Mouse (Mus musculus): Measurements from ENCODE around the gene Ubl4b.

The Ubl4b gene

DNA sequence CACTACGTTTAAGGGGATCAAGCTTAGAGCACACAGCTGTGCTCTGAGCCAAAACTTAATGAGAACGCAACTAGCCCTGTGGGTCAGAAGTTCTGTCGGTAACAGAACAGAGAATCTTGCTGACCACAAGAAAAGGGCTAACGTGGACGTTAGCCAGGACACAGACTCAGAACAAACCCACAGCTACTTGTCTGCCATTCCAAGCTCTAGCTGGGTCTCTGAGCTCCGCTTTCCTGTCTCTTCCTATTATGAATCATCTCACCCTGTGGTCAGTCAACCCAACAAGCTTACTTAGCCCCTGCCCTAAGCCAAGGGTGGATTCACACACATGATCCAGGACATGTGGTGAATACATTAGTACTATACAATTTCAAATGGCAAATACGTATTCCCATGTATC, 12.9 kb upstream of the Ubl4b start:
- no peak for DNase-seq (ENCODE audit: low spot score)

DNA sequence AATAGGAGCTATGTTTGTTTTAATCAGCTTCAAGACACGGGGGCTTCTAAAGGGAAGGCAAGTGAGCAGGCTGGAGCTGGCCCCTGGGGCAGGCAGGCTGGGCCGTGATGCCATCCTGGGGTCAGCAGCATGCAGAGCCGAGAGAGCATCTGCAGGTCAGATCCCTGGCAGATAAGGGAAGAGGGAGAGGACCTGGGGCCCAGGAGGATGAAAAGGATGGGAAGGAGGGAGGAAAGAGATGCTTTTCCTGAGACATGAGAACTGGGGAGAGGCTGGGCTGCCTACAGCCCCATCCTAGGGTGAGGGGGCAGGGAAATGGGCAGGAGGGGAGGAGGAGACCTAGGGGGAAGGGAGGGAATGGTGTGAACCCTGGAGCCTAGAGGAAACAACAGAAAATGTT, 10.5 kb upstream of the Ubl4b start:
- DNase-seq (ENCODE audit: low spot score): no peak

DNA sequence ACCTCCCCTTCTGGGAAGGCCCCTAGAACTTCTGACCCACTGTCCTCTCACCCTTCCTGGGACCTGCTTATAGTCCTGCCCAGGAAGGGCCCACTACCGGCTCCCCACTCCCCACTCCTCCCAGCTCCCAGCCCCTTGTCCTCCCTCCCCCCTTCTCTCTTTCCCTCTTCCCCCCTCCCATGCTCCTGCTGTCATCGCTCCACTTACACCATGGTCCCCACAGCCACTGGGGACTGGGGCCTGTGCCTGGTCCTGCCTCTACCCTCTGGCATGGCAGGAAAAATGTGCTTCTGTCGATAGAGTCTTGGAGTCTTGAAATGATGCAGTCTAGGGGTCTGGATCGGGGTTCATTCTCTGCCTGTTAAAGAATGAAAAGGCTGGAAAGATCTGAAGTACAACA, 9.0 kb upstream of the Ubl4b start:
- no peak for DNase-seq (ENCODE audit: low spot score)

DNA sequence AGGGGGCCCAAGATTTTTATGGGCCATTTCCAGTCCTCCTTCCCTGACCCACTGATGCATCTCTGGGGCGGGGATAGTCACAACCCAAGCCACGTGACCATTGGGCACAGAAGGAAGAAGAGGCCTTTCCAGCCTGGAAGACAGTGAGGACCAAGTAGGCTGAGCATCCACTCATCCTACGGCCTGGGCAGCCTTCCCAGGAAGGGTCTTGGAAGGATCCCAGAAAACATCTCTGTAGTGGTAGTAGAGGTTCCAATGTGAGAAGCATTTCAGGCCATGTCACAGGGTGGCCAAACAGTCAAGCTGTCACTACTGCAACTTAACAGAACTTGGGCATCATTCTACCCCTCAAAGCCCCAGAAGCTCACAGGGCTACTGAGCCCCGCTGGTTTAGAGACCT, 7.7 kb upstream of the Ubl4b start:
- no peak for DNase-seq (ENCODE audit: low spot score)

DNA sequence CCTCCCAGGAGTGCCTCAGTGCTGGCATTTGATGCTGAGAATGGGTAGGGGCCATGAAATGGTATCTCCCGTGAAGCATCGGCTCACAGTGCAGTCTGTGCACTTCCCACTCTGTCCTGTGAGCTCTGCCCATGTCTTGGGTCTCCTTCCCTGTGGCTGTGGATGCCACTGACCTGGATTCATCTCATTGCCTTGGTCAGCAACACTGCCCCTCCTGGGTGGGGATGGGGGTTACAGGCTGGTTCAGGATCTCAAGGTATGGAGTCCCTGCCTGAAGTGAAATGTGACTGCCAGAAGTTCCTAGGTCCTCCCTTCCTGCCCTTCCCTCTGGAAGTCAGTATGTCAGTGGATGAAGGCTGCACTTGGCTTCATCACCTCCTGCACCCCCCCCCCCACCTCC, 7.2 kb upstream of the Ubl4b start:
- DNase-seq (ENCODE audit: low spot score): no peak

GRCm38 (mm10) chr3:107559183-107559582, 4.3 kb upstream of the Ubl4b start:
- peak; percentile 59 for DNase-seq (ENCODE audit: low spot score)

DNA sequence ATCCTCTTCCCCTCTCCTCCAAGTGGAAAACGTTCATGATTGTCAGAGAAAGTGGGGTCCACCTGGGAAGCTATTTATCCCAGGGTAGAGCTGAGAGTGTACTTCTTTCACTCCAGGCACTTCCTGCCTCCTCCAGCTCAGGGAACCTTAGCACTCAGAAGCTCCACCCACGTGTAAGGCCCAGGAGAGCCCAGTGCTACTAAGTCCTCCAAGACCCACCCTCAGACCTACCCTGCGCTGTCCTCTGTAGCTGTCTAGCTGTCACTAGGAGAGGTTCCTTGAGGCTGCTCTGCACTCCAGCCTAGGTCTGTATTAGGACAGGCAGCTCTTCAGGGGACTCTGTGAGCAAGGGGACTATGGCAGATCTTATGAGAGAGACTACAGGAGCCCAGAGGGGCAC, 3.9 kb upstream of the Ubl4b start:
- DNase-seq (ENCODE audit: low spot score): no peak

GRCm38 (mm10) chr3:107550409-107551049, 4.3 kb downstream of the Ubl4b start:
- peak; percentile 61 for DNase-seq (ENCODE audit: low spot score)

DNA sequence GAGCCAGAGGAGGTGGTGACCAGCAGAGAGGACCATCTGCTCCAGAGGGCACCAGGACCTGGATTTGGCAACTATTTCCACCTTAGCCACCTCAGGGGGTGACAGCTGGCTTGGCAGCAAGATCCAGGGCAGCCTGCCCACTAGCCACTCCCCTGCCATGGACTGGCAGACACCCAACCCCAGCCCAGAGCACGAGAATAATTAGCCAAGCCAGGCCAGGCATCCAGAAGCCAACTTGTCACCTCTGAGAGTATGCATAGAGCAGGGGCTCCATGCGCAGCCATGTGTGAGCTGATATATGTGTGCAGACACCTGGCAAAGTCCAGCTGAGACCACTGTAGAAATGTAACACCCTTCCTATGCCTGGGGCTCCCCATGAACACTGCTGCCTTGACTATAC, 7.9 kb downstream of the Ubl4b start:
- no peak for DNase-seq (ENCODE audit: low spot score)

- DNase-seq (ENCODE audit: low spot score): no peak
Measured at GRCm38 (mm10) chr3:107545716-107546412, 9.0 kb downstream of the Ubl4b start.

DNA sequence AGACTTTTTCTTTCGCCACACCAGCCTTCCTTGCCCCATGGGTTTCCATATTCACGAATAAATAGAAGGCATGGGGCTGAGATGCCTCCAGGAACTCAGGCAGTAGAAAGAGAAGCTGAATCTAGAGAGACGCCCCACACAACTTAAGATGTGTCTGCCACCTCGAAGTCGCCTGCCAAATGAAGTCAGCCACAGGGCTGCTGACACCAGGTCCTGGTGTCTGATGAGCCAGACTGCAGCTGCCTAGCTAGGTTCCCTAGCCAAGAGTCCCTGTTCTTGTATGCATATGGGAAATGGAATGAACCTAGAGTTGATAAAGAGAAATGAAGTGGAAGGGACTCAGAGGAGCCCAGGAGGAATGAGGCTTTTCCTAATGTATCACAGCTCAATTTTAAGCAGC, 9.6 kb downstream of the Ubl4b start:
- DNase-seq (ENCODE audit: low spot score): no peak

DNA sequence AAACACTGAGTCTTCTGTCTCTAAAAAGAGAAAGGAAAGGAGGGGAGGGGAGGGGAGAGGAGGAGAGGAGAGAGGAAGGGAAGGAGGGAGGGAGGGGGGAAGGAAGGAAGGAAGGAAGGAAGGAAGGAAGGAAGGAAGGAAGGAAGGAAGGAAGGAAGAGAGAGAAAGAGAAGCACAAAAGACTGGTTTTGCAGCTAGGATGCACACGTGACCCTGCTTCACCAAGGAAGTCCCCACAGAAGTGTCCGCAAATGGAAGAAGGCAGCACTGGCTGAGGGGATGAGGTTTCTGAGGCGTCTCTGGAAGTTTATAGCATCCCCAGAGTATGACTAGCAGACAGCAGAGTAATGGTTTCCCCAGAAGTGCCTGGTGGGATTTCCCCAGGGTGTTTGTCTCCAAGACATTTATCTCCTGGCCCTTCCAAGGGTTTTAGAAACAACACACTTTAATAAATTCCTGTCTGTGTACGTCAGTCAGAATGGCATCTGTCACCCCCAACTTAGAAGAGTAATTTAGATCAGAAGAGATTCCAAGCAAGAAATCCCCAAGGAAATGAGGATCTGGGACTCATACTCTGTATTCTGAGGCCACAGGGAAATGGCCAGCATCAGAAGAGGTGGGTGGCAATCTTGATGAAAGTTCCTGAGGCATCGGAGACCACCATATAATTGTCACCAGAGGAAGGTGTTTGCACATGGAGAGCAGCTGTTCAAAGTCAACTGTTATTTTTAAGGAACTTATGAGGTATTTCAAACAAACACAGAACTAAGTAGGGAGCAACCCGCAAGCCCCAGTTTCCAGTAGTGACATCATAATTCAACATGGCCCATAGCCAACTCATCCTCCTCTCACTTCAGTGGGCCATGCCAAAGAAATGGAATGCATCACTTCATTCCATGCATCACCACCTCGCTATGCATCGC, 11.5 kb downstream of the Ubl4b start:
- DNase-seq (ENCODE audit: low spot score): no peak

- no peak for DNase-seq (ENCODE audit: low spot score)
Measured at GRCm38 (mm10) chr3:107542584-107542983, 12.3 kb downstream of the Ubl4b start.

DNA sequence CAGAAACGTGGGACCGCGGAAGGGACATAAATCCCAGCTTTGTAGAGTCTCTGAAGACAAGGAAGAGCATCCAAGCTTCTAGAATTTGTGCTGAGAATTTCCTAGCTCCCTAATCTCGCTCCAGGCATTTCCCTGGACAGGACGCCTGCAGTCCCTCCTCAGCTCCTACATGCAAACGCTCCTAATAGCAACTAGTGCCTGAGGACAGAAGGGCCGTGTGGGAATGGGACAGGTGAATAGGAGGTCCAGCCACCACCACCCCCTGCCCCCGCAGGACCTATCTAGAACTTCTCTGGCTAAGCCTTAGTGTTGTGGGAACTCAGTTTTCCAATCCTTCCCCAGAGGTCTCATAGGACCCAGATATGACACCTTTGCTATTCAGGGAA, 17.4 kb downstream of the Ubl4b start:
- DNase-seq (ENCODE audit: low spot score): no peak

GRCm38 (mm10) chr3:107536810-107537503, 17.9 kb downstream of the Ubl4b start:
- DNase-seq (ENCODE audit: low spot score): peak; percentile 7

GRCm38 (mm10) chr3:107534951-107535350, 19.9 kb downstream of the Ubl4b start:
- DNase-seq (ENCODE audit: low spot score): no peak

GRCm38 (mm10) chr3:107533532-107533931, 21.3 kb downstream of the Ubl4b start:
- no peak for DNase-seq (ENCODE audit: low spot score)

DNA sequence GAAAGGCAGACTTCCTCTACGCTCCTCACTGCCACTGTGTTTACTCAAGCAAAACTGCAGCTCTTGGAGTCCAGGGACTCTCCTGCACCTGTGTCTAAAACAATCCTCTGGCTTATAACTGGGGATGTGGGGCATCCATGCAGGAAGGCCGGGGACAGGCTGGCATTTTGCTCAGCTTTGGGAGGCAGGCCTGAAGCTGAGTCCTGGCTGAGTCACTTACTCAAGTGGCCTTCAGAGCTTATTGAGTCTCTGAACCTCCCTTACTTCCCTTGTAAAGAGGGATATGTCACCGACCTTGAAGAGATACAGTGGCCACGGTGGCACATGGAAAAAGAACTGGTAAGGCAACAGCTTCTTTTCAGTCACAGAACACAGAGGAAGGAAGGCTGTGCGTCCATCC, 24.3 kb downstream of the Ubl4b start:
- DNase-seq (ENCODE audit: low spot score): no peak

DNA sequence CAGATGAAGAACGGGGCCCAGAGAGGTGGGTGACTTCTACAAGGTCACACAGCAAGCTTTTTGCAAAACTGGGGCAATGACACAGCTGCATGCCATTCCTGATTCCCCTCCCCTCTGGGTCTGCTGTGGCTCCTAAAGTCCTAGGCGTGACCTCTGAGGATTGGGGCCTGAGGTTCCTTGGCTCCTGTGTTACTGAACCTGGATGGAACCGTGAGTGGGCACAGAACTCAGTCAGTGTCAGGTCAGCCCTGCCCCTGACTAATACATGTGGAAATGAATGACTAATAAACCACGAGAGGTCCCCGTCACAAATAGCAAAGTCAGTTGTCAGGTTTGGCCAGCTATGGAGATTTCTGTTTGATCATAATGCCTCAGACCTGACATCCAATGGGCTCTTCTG, 25.7 kb downstream of the Ubl4b start:
- no peak for DNase-seq (ENCODE audit: low spot score)

DNA sequence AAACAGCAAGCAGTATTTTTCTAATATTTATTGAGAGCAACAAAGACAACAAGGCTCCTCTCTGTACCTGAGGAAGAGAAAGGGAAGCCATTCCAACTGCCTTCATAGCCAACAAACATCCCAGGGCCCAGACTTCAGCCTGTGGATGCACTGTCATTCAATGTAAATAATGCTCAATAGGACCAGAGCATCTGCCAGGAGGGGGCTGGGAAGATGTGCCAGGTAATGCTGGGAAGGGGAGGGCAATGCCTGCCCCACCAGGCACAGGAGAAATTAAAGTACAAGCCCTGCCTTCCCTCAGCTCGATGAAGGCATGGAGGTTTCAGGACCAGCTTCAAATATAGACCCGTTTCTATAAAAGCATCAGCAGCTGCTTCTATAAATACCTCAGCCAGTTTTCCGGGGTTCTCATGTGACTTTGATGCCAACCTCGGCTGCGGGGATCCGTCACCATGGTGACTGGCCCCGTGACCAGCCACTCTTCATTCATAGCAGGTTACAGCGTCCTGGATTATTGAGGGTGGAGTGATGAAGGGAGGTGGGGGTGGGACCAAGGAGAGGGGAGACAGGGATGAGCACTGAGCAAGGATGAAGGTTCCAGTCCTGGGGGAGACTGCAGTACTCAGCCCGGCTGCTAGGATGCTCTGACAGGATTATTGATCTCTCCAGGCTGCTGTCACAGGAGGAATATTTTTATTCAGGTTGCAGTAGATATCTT, 26.3 kb downstream of the Ubl4b start:
- DNase-seq (ENCODE audit: low spot score): no peak

- no peak for DNase-seq (ENCODE audit: low spot score)
Measured at GRCm38 (mm10) chr3:107524547-107524946, 30.3 kb downstream of the Ubl4b start.

DNA sequence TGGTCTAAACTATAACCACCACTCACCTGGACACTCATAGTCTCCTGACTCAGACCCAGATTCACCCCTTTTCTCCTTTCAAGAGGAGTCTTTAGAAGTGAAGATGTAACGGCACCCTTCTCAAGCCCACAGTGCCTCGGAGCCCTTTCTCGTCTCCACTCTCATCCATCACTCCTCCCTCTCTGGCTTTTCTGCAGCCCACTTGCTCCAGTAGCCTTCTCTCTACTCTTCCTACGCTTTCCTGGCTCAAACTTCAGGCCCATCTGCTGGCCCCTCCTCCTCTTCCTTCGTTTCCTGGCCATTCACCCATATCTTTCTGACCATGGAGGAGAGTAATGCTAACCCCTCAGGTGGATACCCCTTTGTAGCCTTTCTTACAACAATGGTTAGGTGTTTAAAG, 33.9 kb downstream of the Ubl4b start:
- no peak for DNase-seq (ENCODE audit: low spot score)
